Mouse (Mus musculus) kidney, postnatal 25 days (tissue): ENCODE measurements around the gene Cdnf.

Source experiments
- DNase-seq, 2 experiments: peaks; one replicate each; pipeline ENCODE4 v3.0.0; 2021; ENCODE audit warnings: mixed read lengths in 2 of 2

The Cdnf gene

GRCm38 (mm10) chr2:3512552-3513454, at the start of gene Cdnf, which contains the start of the genes Gm45902 and Hspa14:
Gene Cdnf (plus strand): TSS chr2:3513030.
Gene Gm45902 (minus strand): TSS chr2:3512790.
Gene Hspa14 (minus strand): TSS chr2:3512814.
- peak; percentile 97 to 99 for DNase-seq

GRCm38 (mm10) chr2:3473891-3474290, 38.9 kb upstream of the Cdnf start:
- no peak for DNase-seq

- DNase-seq: peak; percentile 55 to 58
Observed at GRCm38 (mm10) chr2:3474361-3474805, 38.4 kb upstream of the Cdnf start.

DNA sequence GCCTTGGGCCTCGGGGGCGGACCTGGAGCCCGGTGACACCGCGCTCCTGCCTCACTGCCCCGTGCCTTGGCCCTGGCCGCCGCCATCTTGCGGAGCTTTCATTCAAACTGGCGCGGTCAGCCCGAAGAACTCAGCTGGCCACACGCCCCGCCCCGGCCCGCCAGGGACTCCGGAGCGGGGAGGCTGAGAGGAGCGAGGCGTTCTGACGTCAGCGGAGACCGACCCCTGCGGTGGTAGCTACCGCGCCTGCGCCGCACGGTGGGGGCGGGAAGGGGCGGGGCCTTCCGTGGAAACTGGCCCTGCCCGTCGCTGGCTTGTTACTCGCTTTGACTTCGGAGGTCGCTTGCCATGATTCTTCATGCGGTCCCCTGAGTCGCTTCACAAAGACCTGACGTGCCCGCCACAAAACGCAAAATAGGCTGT, 38.0 kb upstream of the Cdnf start, which contains the start of gene Suv39h2:
Gene Suv39h2 (minus strand): TSS at position 171 of the 423 bp plus-strand sequence.
- peak; percentile 97 to 98 for DNase-seq

GRCm38 (mm10) chr2:3475746-3476251, 37.0 kb upstream of the Cdnf start:
- no peak for DNase-seq

DNA sequence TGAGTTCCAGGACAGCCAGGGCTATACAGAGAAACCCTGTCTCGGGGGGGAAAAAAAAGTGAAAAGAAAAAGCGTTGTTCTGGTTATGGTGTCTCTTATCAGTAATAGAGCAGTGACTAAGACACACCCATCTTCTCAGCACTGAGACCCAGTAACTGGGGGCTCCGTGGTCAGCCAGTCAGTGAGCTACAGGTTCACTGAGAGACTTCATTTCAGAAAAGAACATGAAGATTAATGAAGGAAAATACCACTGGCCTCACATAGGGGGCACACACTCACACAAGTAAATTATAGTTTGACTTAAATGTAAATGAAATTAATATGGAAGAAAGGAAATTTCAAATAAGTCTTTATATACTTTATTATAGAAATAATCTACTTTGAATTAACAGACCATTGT, 32.6 kb upstream of the Cdnf start:
- no peak for DNase-seq

- no peak for DNase-seq
Observed at GRCm38 (mm10) chr2:3489816-3490215, 23.0 kb upstream of the Cdnf start.

GRCm38 (mm10) chr2:3493833-3494409, 18.9 kb upstream of the Cdnf start:
- DNase-seq: no peak

DNA sequence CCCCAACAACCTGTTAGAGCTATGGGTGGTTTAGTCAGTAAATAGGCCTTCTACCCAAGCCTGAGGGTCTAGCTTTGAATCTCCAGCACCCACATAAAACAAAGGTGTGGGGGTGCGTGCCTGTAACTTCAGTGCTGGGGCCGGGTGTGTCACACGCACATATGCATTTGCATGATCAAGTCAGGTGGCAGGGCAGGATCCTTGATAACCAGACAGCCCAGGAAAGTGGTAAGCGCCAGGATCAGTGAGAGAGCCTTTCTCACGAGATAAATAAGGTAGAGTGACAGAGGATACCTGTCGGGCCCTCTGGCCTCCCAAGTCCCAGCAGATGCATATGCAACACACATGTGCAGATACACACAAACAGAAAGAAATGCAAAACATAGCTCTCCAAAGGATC, 13.3 kb upstream of the Cdnf start:
- no peak for DNase-seq

- DNase-seq: no peak
Observed at GRCm38 (mm10) chr2:3500886-3501285, 11.9 kb upstream of the Cdnf start.

DNA sequence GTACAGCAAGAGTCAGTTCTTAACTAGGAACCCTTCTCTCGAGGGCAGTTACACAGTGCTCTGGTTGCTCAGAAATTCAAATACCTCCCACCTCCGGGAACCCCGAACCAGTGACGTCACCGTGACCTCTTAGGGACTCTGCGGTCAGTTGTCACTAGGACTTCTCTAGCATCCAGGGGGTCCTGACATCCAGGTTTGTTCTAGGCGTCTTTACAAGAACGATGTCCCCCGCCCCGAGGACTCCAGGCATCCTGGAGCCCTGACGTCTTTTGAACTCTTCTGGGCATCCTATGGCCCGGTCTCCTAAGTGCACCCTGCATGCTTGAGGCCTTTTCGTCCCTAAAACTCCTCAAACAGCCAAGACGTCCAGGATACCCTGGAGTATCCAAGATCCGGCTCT, 754 bp upstream of the Cdnf start:
- peak; percentile 12 to 41 for DNase-seq

GRCm38 (mm10) chr2:3522558-3522957, 9.7 kb downstream of the Cdnf start:
- DNase-seq: no peak

DNA sequence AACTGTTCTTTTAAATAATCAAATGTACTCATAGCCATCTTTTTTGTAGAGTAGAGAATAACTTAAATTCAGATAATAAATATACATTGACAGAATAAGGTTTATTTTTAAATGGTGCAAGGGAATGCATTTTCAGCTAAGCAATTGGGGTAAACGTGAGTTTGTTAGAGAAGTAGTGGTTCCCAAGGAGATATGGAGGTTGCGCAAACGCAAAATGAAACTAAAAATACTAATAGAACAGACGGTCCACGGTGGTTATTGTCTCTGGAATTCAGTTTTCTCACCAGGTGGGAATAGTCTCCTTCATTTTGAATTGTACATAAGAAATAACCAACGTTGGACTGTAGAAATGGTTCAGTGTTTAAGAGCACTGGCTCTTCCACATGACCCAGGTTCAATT, 13.5 kb downstream of the Cdnf start:
- no peak for DNase-seq

GRCm38 (mm10) chr2:3541307-3542079, 28.7 kb downstream of the Cdnf start:
- no peak for DNase-seq

GRCm38 (mm10) chr2:3546055-3546454, 33.2 kb downstream of the Cdnf start:
- no peak for DNase-seq

GRCm38 (mm10) chr2:3546588-3546987, 33.8 kb downstream of the Cdnf start:
- DNase-seq: peak; percentile 67 to 68

DNA sequence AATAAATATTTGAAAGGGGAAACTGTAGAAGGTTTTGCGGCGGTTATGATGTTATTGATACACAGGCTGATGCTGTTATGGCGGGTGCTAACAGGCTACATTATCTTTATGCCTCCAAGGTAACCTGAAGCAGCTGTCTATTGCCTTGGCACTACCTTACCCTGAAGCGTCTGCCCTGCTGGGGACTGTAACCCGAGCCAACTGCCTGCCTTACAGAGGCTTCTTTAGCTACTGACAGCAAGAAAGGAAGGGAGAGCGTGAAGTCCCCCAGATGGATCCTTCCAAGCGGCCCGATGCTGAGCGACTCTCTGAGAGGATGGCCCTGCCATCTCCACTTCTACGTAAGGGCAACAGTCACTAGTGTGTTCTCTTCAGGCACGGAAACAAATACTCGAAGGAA, 57.4 kb downstream of the Cdnf start, which contains the start of gene Fam107b:
Gene Fam107b (plus strand): TSS at position 303 of the 400 bp plus-strand sequence.
- DNase-seq: no peak

DNA sequence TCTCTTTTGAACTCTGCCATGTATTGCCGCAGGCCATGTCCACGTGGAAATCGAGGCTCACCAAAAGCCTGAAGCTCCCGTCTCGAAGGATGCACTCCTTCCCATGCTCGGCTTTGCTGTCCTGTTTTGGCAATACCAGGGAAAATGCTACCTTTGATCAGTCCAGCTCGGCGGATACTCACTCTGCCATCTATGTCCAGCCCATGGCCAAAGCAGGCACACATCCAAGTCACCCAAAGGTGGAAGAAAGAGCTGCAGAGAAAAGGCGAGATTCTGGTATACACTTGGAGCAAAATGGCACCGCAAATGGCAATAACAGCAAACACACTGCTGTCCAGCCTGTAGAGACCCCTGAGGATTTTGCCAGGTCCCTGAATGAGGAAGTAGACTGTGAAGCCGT, 57.8 kb downstream of the Cdnf start:
- peak; percentile 4 to 40 for DNase-seq

GRCm38 (mm10) chr2:3573883-3574282, 61.1 kb downstream of the Cdnf start:
- no peak for DNase-seq

- no peak for DNase-seq
Observed at GRCm38 (mm10) chr2:3575140-3575539, 62.3 kb downstream of the Cdnf start.
